Mouse (Mus musculus): ENCODE measurements at regions not wholly inside any gene's neighbourhood (a gene's known extent, or its start where the extent isn't known, plus 50 kb on each side); places are given as distances from the start of the nearest gene placed in this dataset.

DNA sequence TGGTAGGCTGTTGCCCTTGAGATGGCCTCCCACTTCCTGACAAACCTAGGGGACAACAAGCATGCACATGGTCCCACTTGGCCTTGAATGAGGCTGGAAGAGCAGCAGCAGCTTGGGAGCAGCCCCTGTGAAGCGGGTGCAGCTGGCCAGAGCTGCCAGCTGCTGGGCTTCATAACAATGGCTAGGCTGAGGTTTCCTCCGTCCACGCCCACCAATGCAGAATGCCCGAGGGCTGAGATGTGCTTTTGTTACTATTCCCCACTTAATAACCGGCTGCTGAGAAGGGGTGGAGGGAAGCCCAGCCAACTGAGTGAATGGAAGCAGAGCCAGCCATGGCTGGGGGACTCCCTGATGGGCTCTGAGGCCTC is 202.1 kb downstream of the Sox11 start:
- DNase-seq (ENCODE audit: low spot score) = peak; percentile 85

GRCm38 (mm10) chr12:27139683-27140334 is 202.6 kb downstream of the Sox11 start:
- peak; percentile 50 for DNase-seq (ENCODE audit: low spot score)

- DNase-seq (ENCODE audit: low spot score) = peak; percentile 52
These were observed 203.4 kb downstream of the Sox11 start for GRCm38 (mm10) chr12:27138663-27139633.

- no peak for DNase-seq (ENCODE audit: low spot score)
These were observed 206.3 kb downstream of the Sox11 start for GRCm38 (mm10) chr12:27135997-27136559.

GRCm38 (mm10) chr12:27130544-27130943 is 211.8 kb downstream of the Sox11 start:
- DNase-seq (ENCODE audit: low spot score) = no peak

GRCm38 (mm10) chr12:27127054-27127605 is 215.2 kb downstream of the Sox11 start:
- DNase-seq (ENCODE audit: low spot score) = no peak

DNA sequence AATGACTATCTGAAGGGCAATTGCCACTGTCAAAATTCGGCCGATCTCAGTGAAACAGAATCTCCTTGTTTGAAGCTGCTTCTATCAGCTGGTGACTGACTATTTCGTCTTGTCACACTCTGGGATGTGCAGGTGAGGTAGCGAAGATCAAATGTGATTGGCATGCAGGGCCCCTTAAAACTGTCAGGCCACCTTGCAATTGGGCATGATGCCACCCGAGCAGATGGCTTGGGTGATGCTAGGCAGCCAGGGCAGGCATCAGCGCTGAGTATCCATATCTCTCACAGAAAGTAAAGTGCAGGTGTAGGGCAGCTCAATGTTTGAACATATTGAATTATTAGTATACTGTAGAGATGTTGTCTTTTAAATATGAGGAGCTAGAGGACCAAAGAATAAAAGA is 223.8 kb downstream of the Sox11 start:
- DNase-seq (ENCODE audit: low spot score) = no peak

- peak; percentile 60 for DNase-seq (ENCODE audit: low spot score)
These were observed 227.0 kb downstream of the Sox11 start for GRCm38 (mm10) chr12:27115392-27115791.

DNA sequence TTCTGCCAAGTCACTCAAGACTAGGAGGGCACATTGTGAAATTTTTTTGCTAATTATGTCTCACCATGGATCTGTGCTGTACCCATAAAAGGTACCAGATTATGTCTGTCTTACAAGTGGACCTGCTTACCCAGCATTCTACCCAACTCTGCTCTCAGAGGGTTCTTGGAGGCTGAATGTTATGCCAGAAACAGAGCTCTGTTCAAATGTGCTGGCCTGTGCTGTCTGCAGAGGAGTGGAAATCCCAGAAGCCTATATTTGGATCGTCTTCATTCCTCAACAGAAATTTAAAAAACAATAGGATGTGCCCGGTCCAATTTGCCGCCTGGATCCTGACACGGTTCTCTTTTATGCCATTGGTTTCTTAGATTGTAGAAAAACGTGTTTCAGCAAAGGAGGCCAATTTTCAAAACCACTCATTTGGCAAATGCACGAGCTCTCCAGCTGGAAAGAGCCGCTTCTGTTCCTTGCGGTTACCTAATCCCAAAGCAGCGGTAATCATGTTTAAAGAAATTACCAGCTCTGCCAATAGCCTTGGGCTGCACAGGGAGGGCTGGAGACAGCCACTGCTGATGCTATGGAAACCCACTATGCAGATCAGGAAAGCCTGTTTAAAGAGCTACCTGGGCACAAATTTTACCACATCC is 237.3 kb downstream of the Sox11 start:
- no peak for DNase-seq (ENCODE audit: low spot score)

GRCm38 (mm10) chr12:27102996-27103395 is 239.4 kb downstream of the Sox11 start:
- DNase-seq (ENCODE audit: low spot score) = no peak

GRCm38 (mm10) chr12:27089206-27089605 is 253.2 kb downstream of the Sox11 start:
- DNase-seq (ENCODE audit: low spot score) = no peak

- DNase-seq (ENCODE audit: low spot score) = no peak
These were observed 256.5 kb downstream of the Sox11 start for GRCm38 (mm10) chr12:27085890-27086289.

DNA sequence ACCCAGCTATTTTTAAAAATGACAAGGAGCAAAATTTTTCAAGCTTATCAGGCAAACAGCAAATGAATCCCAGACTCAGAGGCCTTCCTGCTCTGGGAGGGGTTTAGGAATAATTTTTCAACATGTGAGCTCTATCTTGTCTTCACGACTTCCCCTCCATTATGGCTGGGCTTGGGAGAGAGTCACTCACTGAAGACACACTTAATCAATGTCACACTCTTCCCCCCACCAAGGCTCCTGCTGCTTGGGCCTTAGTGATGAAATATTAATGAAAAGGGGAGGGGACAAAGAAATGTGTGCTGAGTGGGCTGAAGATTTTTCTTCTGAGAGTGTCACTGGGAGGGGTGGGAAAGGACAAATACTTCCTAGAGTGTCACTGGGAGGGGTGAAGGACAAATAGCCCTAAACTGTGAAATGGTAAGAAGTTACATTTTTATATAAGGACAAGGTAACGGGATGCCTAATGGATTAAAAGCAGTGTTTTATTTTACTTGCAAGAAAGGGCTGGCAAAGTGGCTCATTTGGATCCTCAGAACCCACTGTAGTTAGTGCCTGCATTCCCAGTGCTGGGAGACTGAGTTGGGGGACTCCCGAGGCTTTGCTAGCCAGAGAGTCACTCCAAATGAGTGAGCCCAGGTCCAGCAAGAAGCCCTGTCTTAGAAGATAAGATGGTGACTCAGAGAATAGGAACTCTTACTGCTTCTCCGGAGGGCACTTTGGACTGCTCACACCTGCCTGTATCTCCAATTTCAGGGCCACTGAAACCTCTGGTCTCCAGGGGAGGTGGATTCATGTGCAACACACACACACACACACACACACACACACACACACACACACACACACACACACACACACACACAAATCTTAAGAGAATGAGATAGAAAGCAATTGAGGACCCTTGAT is 258.5 kb downstream of the Sox11 start:
- DNase-seq (ENCODE audit: low spot score) = peak; percentile 64

DNA sequence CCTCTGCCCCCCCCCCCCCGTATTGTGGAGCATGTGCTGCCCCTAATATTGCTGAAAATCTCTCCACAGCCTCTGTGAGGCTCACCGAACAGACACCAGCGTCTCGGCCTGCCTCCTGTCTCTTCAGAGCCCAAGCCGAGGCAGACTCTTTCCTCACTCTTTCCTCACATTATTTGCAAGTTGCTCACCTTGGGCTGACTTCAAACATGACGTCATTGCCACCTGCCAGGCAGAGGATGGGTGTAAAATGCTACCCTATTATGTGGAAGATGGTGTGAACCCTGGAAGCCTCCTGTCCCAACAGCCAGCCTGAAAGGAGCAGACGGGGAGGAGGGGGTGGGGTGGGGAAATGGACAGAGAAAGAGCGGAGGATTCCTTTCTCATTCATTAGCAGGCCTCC is 259.3 kb downstream of the Sox11 start:
- peak; percentile 71 for DNase-seq (ENCODE audit: low spot score)

DNA sequence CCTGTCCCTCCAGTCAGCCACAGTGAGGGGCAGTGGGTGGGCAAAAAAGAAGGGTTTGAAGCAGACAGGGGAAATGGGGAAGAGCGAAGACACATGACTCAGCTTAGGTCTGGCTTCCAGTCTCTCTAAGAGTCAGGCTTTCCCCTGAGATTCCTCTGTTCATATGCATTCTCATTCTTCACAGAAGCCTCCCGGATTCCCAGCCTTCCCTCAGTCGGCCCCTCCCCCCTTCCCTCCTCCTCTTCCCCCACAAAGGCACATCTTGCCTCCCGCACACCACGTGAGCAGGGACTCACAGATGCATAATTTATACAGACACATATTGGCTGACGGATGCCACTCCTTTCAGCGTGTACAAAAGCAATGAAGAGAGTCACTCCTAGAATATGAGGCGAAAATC is 259.8 kb downstream of the Sox11 start:
- peak; percentile 88 for DNase-seq (ENCODE audit: low spot score)

- DNase-seq (ENCODE audit: low spot score) = no peak
These were observed 266.2 kb downstream of the Sox11 start for GRCm38 (mm10) chr12:27076107-27076738.

GRCm38 (mm10) chr12:27065011-27065517 is 277.3 kb downstream of the Sox11 start:
- peak; percentile 41 for DNase-seq (ENCODE audit: low spot score)

GRCm38 (mm10) chr12:27063518-27063917 is 278.9 kb downstream of the Sox11 start:
- no peak for DNase-seq (ENCODE audit: low spot score)

DNA sequence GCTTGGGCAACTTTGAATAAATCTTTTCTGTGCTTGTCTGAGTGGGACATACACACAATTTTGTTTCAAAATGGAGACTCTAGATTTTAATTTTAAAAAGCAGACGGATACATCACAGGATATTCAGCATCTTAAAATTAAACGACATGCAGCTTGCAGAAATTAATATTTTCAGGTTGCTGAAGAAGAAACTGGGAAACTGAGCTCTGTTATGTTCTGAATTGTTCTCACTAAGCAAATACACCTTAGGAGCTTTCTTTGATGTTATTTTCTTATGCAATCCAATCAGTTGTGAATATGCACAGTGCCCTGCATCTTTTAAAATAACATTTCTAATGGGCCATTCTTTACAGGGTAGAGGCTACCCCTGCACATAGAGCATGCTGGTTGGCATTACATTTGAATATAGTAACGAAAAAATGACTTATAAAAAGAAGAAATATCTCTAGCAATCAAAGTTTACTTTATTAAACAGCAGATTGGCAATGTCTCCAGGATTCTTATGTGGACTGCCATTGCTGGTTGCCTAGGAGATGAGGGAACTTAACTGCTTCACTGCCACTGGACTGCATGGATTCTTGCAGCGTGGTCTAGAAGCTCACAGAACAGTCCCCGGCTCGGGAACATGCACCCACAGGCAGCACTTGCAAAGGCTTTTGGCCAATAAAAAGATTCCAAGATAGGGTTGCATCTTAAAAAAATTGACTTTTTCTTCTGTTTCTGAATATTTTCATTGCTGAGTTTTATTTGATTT is 279.7 kb downstream of the Sox11 start:
- peak; percentile 54 for DNase-seq (ENCODE audit: low spot score)

GRCm38 (mm10) chr12:27062061-27062461 is 280.3 kb downstream of the Sox11 start:
- peak; percentile 77 for DNase-seq (ENCODE audit: low spot score)
